In genomic region chr10:122121290-122121970, GRCm38 (mm10) we compare ENCODE assay signal across 14 mouse cellular contexts. TPM values are rescaled to one million over a fixed set of nuclear protein-coding genes. Genes with fewer than 3 reads are reported as not detected.
A peak's percentile ranks its signal among the peaks of the same experiment; 100 is the strongest.
DNase-seq lines count a peak whose midpoint lies in the region; ATAC-seq and TF ChIP-seq lines count a peak whose summit lies in the region.
"Had no signal": no experiment of that assay in that cellular context is flagged by ENCODE, and none has a peak within 500 bp of the region (broad histone marks: within the 10 kb centered on the region; RNA-seq: fewer than 3 reads in every experiment).

No protein-coding gene starts in this region.

- 0 out of 2 replicates have a peak, but pooled peaks cover 5% of the 10 kb centered on the region for H3K9me3 ChIP-seq in heart, postnatal 0 days (replicated peaks; ENCODE audit: control insufficient read depth, low read length)
- no peaks in the 10 kb centered on the region for H3K9me3 ChIP-seq in forebrain, embryonic 16.5 days (ENCODE audit: control insufficient read depth, low read length)
- H3K9me3 ChIP-seq in midbrain, embryonic 10.5 days (replicated peaks), result no peaks in the 10 kb centered on the region
- H3K9me3 ChIP-seq: stomach, embryonic 15.5 days had no signal

- H3K36me3 ChIP-seq in heart, postnatal 0 days (replicated peaks; ENCODE audit: control insufficient read depth, insufficient read depth, low read length), result no peaks in the 10 kb centered on the region
- H3K36me3 ChIP-seq in forebrain, embryonic 16.5 days (ENCODE audit: control insufficient read depth, insufficient read depth), result no peaks in the 10 kb centered on the region
- no peaks in the 10 kb centered on the region for H3K36me3 ChIP-seq in midbrain, embryonic 10.5 days
- no peaks in the 10 kb centered on the region for H3K36me3 ChIP-seq in thymus, adult 2 months (ENCODE audit: control insufficient read depth, insufficient read depth, low read length)
- H3K36me3 ChIP-seq: stomach, embryonic 15.5 days had no signal

- intact Hi-C loops in heart, postnatal 25 days (cut with DNase I), result no loop called here

- ATAC-seq in heart, postnatal 0 days (ENCODE audit: insufficient read depth, low read depth), result no peak
- no peak for ATAC-seq in forebrain, embryonic 16.5 days
- no peak for ATAC-seq in granulocyte monocyte progenitor cell, adult 5-6 weeks (replicated peaks; ENCODE audit: poor library complexity, severe bottlenecking)
- ATAC-seq: Patski had no signal

- no peaks in the 10 kb centered on the region for H3K27me3 ChIP-seq in heart, postnatal 0 days (ENCODE audit: control insufficient read depth, insufficient read depth, low read length)
- no peaks in the 10 kb centered on the region for H3K27me3 ChIP-seq in forebrain, embryonic 16.5 days (replicated peaks; ENCODE audit: control insufficient read depth, insufficient read depth, low read length)
- H3K27me3 ChIP-seq in midbrain, embryonic 10.5 days (ENCODE audit: low read depth, poor library complexity, severe bottlenecking), result peaks cover 16% of the 10 kb centered on the region
- H3K27me3 ChIP-seq in thymus, adult 2 months (ENCODE audit: control insufficient read depth, insufficient read depth, low read length), result no peaks in the 10 kb centered on the region
- H3K27me3 ChIP-seq: CH12.LX; stomach, embryonic 15.5 days had no signal

- WGBS in heart, postnatal 0 days, result 89% methylated on average over 20 of the region's 21 CpGs
- WGBS in forebrain, embryonic 16.5 days, result 69% methylated on average over 20 of the region's 21 CpGs
- 58% methylated on average over 20 of the region's 21 CpGs for WGBS in midbrain, embryonic 10.5 days
- WGBS in thymus, adult 2 months, result 97% methylated on average over 21 of the region's 21 CpGs

- peak overlapping the region; percentile 32; the same call in 1 of the 2 replicates for H3K4me3 ChIP-seq in heart, postnatal 0 days (ENCODE audit: low read depth, low read length)
- H3K4me3 ChIP-seq in forebrain, embryonic 16.5 days (replicated peaks; ENCODE audit: low read length), result peak overlapping the region; percentile 28
- H3K4me3 ChIP-seq in midbrain, embryonic 10.5 days, result peak overlapping the region; percentile 48
- no peak overlapping the region for H3K4me3 ChIP-seq in thymus, adult 2 months (ENCODE audit: control insufficient read depth, insufficient read depth, low read length)
- H3K4me3 ChIP-seq: stomach, embryonic 15.5 days had no signal

- no peaks in the 10 kb centered on the region for H3K4me1 ChIP-seq in heart, postnatal 0 days (ENCODE audit: control insufficient read depth, insufficient read depth)
- peaks cover 6% of the 10 kb centered on the region for H3K4me1 ChIP-seq in forebrain, embryonic 16.5 days (replicated peaks; ENCODE audit: control insufficient read depth, insufficient read depth, low read length)
- peaks cover 12% of the 10 kb centered on the region for H3K4me1 ChIP-seq in midbrain, embryonic 10.5 days
- 0 out of 2 replicates have a peak, but pooled peaks cover 5% of the 10 kb centered on the region for H3K4me1 ChIP-seq in thymus, adult 2 months (replicated peaks; ENCODE audit: control insufficient read depth, insufficient read depth, low read length)
- H3K4me1 ChIP-seq: stomach, embryonic 15.5 days had no signal

- no peak for TF ChIP-seq CTCF in heart, postnatal 0 days (IDR thresholded peaks at IDR 0.05; ENCODE audit: low read depth)
- TF ChIP-seq CTCF in thymus, adult 2 months (IDR thresholded peaks at IDR 0.05; ENCODE audit: borderline replicate concordance, control insufficient read depth, extremely low read depth, insufficient read depth, low read length, poor library complexity), result no peak

- H3K27ac ChIP-seq in heart, postnatal 0 days (ENCODE audit: low read depth), result no peak overlapping the region
- no peak overlapping the region for H3K27ac ChIP-seq in forebrain, embryonic 16.5 days (ENCODE audit: low read length)
- H3K27ac ChIP-seq in midbrain, embryonic 10.5 days (replicated peaks), result 0 out of 2 replicates have a peak overlapping the region, but pooled peaks have one; percentile 55
- H3K27ac ChIP-seq in thymus, adult 2 months (ENCODE audit: control insufficient read depth, insufficient read depth, low read length), result no peak overlapping the region
- H3K27ac ChIP-seq: stomach, embryonic 15.5 days had no signal

- no peak for TF ChIP-seq POLR2A in thymus, adult 2 months (IDR thresholded peaks at IDR 0.05; ENCODE audit: control insufficient read depth, extremely low read depth, insufficient read depth, low read length, poor library complexity)

- no peak for TF ChIP-seq EP300 in heart, postnatal 0 days (IDR thresholded peaks at IDR 0.05; ENCODE audit: low read depth)

- H3K4me2 ChIP-seq in heart, postnatal 0 days (ENCODE audit: low read depth, low read length), result peak overlapping the region; percentile 57; the same call in 1 of the 2 replicates
- peak overlapping the region; percentile 47 for H3K4me2 ChIP-seq in forebrain, embryonic 16.5 days (ENCODE audit: low read length)
- H3K4me2 ChIP-seq: stomach, embryonic 15.5 days had no signal

- H3K9ac ChIP-seq in heart, postnatal 0 days (replicated peaks; ENCODE audit: low read depth, low read length), result no peak overlapping the region
- peak overlapping the region; percentile 14; the same call in 1 of the 2 replicates for H3K9ac ChIP-seq in forebrain, embryonic 16.5 days (replicated peaks; ENCODE audit: low read depth, low read length)
- H3K9ac ChIP-seq: stomach, embryonic 15.5 days had no signal

- no peak for DNase-seq in heart, postnatal 0 days (ENCODE audit: low spot score)
- DNase-seq in heart, postnatal 25 days (ENCODE audit: low spot score), result no peak
- peak; percentile 27 for DNase-seq in midbrain, embryonic 10.5 days (ENCODE audit: low spot score)
- DNase-seq in retina, postnatal 1 day, result peak; percentile 32
- no peak for DNase-seq in thymus, adult 2 months
- DNase-seq: adrenal gland, adult 2 months; heart, adult 11 months; kidney, adult 18-20 months; right cerebral cortex, postnatal 4 days had no signal

RNA-seq across cellular contexts. Expression of gene Rxylt1, which starts 24.3 kb away (rescaled TPM):
- 13.2 and 30.0 TPM in 2 replicates for total RNA-seq in heart, postnatal 0 days (2014; rRNA removed; ENCODE audit: low replicate concordance)
- 48.7 and 48.9 TPM in 2 replicates for polyA plus RNA-seq in heart, postnatal 0 days (2015; fragmentation: Nextera tagmentation; extraction: Ambion mirVana)
- total RNA-seq in heart, postnatal 25 days (2021), result 10 to 100 TPM; 32.9 to 34.1 TPM
- polyA plus RNA-seq in forebrain, embryonic 16.5 days (2015; fragmentation: Nextera tagmentation; extraction: Ambion mirVana), result 31.2 and 35.6 TPM in 2 replicates
- polyA plus RNA-seq in midbrain, embryonic 10.5 days (2016; fragmentation: Nextera tagmentation; extraction: Ambion mirVana), result 32.8 and 34.7 TPM in 2 replicates
- 29.6 and 36.5 TPM in 2 replicates for total RNA-seq in granulocyte monocyte progenitor cell, adult 5-6 weeks (2014; fragmentation: Nextera tagmentation)
- total RNA-seq in granulocyte monocyte progenitor cell, adult 5-6 weeks (2017), result 44.2 and 62.0 TPM in 2 replicates
- polyA plus RNA-seq in thymus, adult 2 months (2012; rRNA removed), result 4.0 and 4.6 TPM in 2 replicates

Comparison
In these comparisons a context has a peak if more than half of its experiments do, and no peak if none do; other contexts are left out.
1. DNase-seq: peak in midbrain, embryonic 10.5 days (single experiment) and retina, postnatal 1 day (single experiment); none in heart, postnatal 0 days (single experiment), heart, postnatal 25 days (single experiment) and thymus, adult 2 months (single experiment).